Mouse (Mus musculus) lung, postnatal 0 days (tissue): ENCODE results near the gene Polg.

ENCODE experiments used
- CTCF ChIP-seq: IDR thresholded peaks from 2 replicates; pipeline ENCODE4 v1.5.1; 2016; ENCODE audit warnings: antibody characterized with exemption, mild to moderate bottlenecking
- EP300 ChIP-seq: IDR thresholded peaks from 2 replicates; pipeline ENCODE4 v1.6.1; 2016; ENCODE audit warnings: antibody characterized with exemption, mild to moderate bottlenecking, control low read depth

DNA sequence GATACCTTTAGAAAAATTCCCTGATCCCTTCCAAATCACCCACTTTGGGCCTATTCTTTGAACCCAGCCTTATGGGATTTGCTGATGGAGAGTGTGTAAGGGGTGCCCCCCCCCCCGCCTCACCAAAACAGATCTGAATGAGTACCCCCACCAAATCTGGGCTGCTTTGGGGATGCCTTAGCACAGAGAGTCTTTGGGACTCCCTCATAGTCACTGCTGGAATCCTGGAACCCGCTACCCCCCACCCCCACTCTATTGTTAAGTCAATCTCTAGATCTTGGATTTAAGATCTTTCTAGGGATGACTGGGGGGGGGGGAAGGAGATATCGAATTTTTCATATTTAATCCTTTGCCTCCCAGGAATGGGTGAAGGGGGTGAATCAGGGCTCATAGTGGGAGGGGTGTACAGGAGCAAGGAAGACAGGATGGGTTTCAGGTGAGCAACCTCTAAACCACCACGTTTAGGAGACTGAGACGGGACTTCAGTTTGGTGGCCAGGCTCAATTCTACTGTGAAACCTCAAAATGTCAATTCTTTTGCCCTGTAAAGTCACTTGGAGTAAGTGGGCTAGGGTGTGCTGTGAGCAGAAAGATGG, 37.6 kb upstream of the Polg start:
- TF ChIP-seq EP300 (no peak), CTCF (no peak)
